Mouse (Mus musculus) testis, adult 2 months (tissue): ENCODE results near the gene Gusb. TPM values are rescaled to one million over a fixed set of nuclear protein-coding genes. Genes with fewer than 3 reads are reported as not detected.
A peak's percentile ranks its signal among the peaks of the same experiment; 100 is the strongest.

Experiments used
- H3K27ac ChIP-seq: fragments of 200-500 bp; 2 replicates; pipeline ENCODE4 v1.5.1; 2012; ENCODE audit warnings: low read depth, low read length; ENCODE audit not compliant: control insufficient read depth, insufficient read depth
- H3K27me3 ChIP-seq: fragments of 200-500 bp; 2 replicates; pipeline ENCODE4 v1.6.1; 2012; ENCODE audit warnings: mild to moderate bottlenecking, low read length, moderate library complexity; ENCODE audit not compliant: control insufficient read depth, insufficient read depth
- H3K36me3 ChIP-seq: fragments of 200-500 bp; 2 replicates; pipeline ENCODE4 v1.6.1; 2012; ENCODE audit warnings: mild to moderate bottlenecking, low read length; ENCODE audit not compliant: control insufficient read depth, insufficient read depth
- H3K4me1 ChIP-seq: fragments of 200-500 bp; 2 replicates; pipeline ENCODE4 v1.6.1; 2012; ENCODE audit warnings: low read length; ENCODE audit not compliant: control insufficient read depth, insufficient read depth
- H3K4me3 ChIP-seq: fragments of 200-500 bp; 2 replicates; pipeline ENCODE4 v1.5.1; 2012; ENCODE audit warnings: low read depth, mild to moderate bottlenecking, low read length, moderate library complexity, mixed read lengths; ENCODE audit not compliant: control insufficient read depth
- CTCF ChIP-seq: fragments of 200-500 bp; IDR thresholded peaks from 2 replicates; pipeline ENCODE4 v1.5.1; 2012; ENCODE audit warnings: low read depth, mild to moderate bottlenecking, inconsistent platforms, low read length, moderate library complexity; ENCODE audit not compliant: control insufficient read depth, insufficient read depth, insufficient replicate concordance
- POLR2A ChIP-seq: fragments of 200-500 bp; IDR thresholded peaks from 2 replicates; pipeline ENCODE4 v1.6.1; 2012; ENCODE audit warnings: low read depth, mild to moderate bottlenecking, inconsistent platforms, low read length, moderate library complexity; ENCODE audit not compliant: control insufficient read depth
- polyA plus RNA-seq: library from polyadenylated mRNA; depleted of rRNA; stranded (reverse); fragments of >200 nt; gene quantifications from 2 replicates; pipeline ENCODE4 v1.2.3, GENCODE M21; 2012

The Gusb gene
- polyA plus RNA-seq, 1 experiment: 6.2 TPM

- no peak for TF ChIP-seq CTCF
- TF ChIP-seq POLR2A: no peak
- H3K4me3 ChIP-seq: no peak overlapping the region
- no peaks in the 10 kb centered on the region for H3K36me3 ChIP-seq
- H3K4me1 ChIP-seq: no peaks in the 10 kb centered on the region; the same call in 1 of the 2 replicates
- no peaks in the 10 kb centered on the region for H3K27me3 ChIP-seq
- H3K27ac ChIP-seq: no peak overlapping the region
These were observed 13.5 kb downstream of the Gusb start for GRCm38 (mm10) chr5:129989376-129989775.

GRCm38 (mm10) chr5:129980216-129980615, 22.6 kb downstream of the Gusb start:
- no peaks in the 10 kb centered on the region; the same call in 1 of the 2 replicates for H3K36me3 ChIP-seq
- TF ChIP-seq CTCF (no peak), POLR2A (no peak)
- H3K27ac ChIP-seq: no peak overlapping the region
- no peaks in the 10 kb centered on the region for H3K27me3 ChIP-seq
- H3K4me3 ChIP-seq: no peak overlapping the region
- H3K4me1 ChIP-seq: no peaks in the 10 kb centered on the region

GRCm38 (mm10) chr5:129978608-129979007, 24.2 kb downstream of the Gusb start:
- no peaks in the 10 kb centered on the region for H3K27me3 ChIP-seq
- H3K36me3 ChIP-seq: no peaks in the 10 kb centered on the region; the same call in 1 of the 2 replicates
- H3K27ac ChIP-seq: no peak overlapping the region
- no peak overlapping the region for H3K4me3 ChIP-seq
- no peaks in the 10 kb centered on the region for H3K4me1 ChIP-seq
- TF ChIP-seq POLR2A (no peak), CTCF (no peak)

- Histone ChIP-seq H3K36me3 (no peaks in the 10 kb centered on the region; the same call in 1 of the 2 replicates), H3K4me1 (no peaks in the 10 kb centered on the region), H3K27me3 (no peaks in the 10 kb centered on the region), H3K27ac (no peak overlapping the region), H3K4me3 (no peak overlapping the region)
- TF ChIP-seq POLR2A (no peak), CTCF (no peak)
These were observed 25.1 kb downstream of the Gusb start for GRCm38 (mm10) chr5:129977768-129978167.

- no peak for TF ChIP-seq POLR2A
- TF ChIP-seq CTCF: no peak
- Histone ChIP-seq H3K27me3 (no peaks in the 10 kb centered on the region), H3K36me3 (peaks cover 3% of the 10 kb centered on the region), H3K27ac (no peak overlapping the region), H3K4me1 (no peaks in the 10 kb centered on the region), H3K4me3 (no peak overlapping the region)
These were observed 28.0 kb downstream of the Gusb start for GRCm38 (mm10) chr5:129974866-129975311.

- Histone ChIP-seq H3K36me3 (peaks cover 3% of the 10 kb centered on the region), H3K4me1 (no peaks in the 10 kb centered on the region), H3K27me3 (no peaks in the 10 kb centered on the region), H3K27ac (no peak overlapping the region), H3K4me3 (no peak overlapping the region)
- TF ChIP-seq POLR2A: no peak
- no peak for TF ChIP-seq CTCF
These were observed 28.5 kb downstream of the Gusb start for GRCm38 (mm10) chr5:129974354-129974753.

GRCm38 (mm10) chr5:129971491-129971890, 31.4 kb downstream of the Gusb start:
- H3K36me3 ChIP-seq: peaks cover 3% of the 10 kb centered on the region
- TF ChIP-seq POLR2A: no peak
- TF ChIP-seq CTCF: no peak
- 0 out of 2 replicates have a peak overlapping the region, but pooled peaks have one; percentile 19 for H3K27ac ChIP-seq
- no peaks in the 10 kb centered on the region for H3K4me1 ChIP-seq
- H3K27me3 ChIP-seq: no peaks in the 10 kb centered on the region
- no peak overlapping the region for H3K4me3 ChIP-seq

- Histone ChIP-seq H3K27ac (no peak overlapping the region), H3K27me3 (no peaks in the 10 kb centered on the region), H3K4me1 (no peaks in the 10 kb centered on the region), H3K4me3 (no peak overlapping the region), H3K36me3 (peaks cover 3% of the 10 kb centered on the region)
- TF ChIP-seq POLR2A (no peak), CTCF (no peak)
These were observed 34.4 kb downstream of the Gusb start for GRCm38 (mm10) chr5:129968417-129968816.
